Mouse (Mus musculus) Muller cell, postnatal 12 days (primary cell): ENCODE results near the gene Pde1a.

Experiments
- DNase-seq: peaks from one replicate; pipeline ENCODE4 v3.0.0-alpha.2; 2015; ENCODE audit errors: inconsistent ontology term

The Pde1a gene

DNA sequence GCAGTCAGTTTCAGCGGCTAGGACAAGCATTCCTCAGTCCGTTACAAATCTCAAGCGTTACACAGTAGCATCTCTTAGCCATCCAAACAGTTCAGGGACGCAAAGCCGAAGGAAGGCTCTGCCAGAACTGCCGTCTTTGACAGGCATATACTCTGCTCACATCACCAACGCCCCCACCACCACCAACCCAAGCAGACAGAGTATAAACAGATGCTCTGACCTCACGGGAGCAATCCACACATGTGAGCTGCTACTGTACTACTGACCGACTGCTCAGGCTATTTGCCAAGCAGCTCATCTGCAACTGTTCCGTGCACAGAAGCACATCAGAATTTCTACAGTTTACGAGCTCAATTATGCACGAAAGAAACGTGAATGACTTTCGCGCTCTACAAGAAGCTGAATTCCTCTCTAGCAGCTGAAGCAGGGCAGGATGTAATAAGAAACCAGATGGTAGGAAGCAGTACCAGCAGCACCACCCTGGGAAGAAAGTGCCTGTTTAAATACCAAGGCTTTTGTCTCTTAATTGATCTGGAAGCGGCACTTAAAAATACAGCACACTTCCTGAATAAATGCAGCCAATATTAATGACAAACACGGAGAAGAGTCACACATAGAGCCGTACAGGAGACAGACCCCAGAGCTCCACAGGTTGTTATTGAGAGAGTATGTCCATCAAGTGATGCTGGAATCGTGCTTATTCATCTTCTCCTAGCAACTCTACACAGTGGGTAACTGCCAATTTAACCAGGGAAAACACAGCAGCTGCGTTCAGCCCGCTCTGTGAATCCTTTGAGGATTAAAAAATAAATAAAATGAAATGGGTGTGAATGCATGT lies at the start of gene Pde1a:
TSS of gene Pde1a (minus strand) at position 598 of the 838 bp plus-strand sequence.
- peak; percentile 64 for DNase-seq

GRCm38 (mm10) chr2:80178608-80179280 lies 49.5 kb upstream of the Pde1a start:
- no peak for DNase-seq

DNA sequence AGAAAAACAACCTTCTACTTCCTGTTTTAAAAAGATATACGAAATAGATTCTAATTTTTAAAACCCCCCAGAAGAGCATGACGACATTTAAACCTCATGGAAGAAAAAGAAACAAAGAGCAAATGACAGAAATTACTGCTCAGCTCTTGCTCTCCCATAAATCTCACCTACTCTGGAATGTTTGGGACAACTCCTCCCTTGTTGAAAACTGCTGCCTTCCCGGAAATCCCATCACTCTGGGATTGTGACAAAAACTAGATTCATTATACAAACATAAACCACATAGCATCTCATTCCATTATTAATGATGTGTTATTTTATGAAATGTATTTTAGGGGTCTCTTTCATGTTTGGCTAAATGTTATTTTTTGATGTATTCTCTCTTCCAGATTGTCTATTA lies 48.9 kb upstream of the Pde1a start:
- DNase-seq, result no peak

DNA sequence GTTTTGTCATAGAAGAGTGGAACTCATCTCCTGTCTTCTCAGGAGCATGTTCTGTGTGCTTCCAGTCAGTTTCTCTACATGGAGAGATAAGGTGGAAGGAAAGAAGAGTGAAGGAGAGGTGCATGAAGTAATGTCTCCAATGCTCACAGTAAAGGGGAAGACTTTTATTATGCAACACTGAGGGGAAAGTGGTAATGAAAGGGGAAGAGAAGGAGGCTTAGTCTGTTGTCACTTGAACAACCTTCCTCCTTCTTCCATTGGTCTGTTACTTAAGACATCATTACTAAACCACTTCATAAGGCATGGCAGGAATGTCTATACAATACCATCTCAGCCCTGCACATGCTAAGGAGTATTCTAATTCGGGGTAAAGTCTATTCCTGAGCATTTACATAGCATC lies 38.8 kb upstream of the Pde1a start:
- DNase-seq, result no peak

DNA sequence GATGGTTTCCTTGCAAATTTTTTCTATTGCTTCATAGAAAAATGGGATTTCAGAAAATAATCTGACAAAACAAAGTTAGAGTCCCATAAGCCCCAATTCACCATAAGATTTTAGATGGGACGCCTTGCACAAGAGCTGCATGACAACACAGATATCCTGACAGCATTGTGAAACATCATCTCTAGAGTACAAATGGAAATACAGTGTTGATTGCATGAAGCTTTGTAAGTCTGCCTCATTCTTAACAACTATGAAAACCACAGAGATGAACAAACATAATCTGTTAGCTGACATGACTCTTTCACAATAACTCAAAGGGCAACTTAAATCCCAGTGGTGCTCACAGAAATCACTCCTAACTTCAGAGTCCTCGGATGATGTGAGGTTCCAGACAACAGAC lies 29.5 kb upstream of the Pde1a start:
- DNase-seq, result peak; percentile 25

- DNase-seq, result no peak
These were observed 28.9 kb upstream of the Pde1a start for GRCm38 (mm10) chr2:80158196-80158595.

- no peak for DNase-seq
These were observed 20.8 kb upstream of the Pde1a start for GRCm38 (mm10) chr2:80150019-80150418.

GRCm38 (mm10) chr2:80149332-80149731 lies 20.1 kb upstream of the Pde1a start:
- no peak for DNase-seq

- no peak for DNase-seq
These were observed 5.8 kb upstream of the Pde1a start for GRCm38 (mm10) chr2:80135076-80135475.

- no peak for DNase-seq
These were observed 3.4 kb upstream of the Pde1a start for GRCm38 (mm10) chr2:80132677-80133076.

- DNase-seq, result peak; percentile 88
These were observed 2.6 kb downstream of the Pde1a start for GRCm38 (mm10) chr2:80126663-80127062.

GRCm38 (mm10) chr2:80086891-80087290 lies 42.4 kb downstream of the Pde1a start:
- peak; percentile 74 for DNase-seq

DNA sequence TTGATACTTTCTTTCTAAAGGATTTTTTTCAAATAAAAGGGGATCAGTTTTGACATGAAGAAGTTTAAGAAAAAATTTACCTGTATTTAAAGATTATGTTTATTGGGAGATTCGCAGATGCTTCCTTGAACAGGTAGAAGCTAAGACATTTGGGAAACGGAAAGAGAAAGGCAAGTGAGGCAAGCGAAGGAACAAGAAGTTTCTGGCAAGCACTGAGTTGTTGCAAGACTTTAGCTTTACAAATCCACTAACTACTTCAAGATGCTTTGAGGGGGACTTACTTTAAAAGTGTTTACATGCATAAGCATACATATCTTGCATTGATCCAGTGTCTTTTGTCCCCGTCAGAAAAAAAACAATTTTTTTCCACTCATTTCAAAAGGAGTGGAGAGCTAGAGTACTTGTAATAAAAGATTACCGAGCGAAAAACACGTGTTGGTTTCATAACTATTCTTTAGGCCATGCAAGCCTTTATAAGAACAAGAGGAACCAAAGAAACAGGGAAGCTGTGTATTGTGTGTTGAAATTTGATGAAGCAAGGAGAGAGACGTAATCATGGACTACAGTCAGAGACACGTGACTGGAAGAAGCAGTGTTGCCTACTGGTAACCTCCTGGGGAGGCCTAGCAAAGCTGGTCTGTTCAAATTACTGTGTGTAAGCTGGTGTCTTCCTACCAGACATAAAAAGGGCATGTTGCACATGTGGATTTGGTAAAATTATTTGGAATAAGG lies 49.0 kb downstream of the Pde1a start:
- DNase-seq, result no peak

DNA sequence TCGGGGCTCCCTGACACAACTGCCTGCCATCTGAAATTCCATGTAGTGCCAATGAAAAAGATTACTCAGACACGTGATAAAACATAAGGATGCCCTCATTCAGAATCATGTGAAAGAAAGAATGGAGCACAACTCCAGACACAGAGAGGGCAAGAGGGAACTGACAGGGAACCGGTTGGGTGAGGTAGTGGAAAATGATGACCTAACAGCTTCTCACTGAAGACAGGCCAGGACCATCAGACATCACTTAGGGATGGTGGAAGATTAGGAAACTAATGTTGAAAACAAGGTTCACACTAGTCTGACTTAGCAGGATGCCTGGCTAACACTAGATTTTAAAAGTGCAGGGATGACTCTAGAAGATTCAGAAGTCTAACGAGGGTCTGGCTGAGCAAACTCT lies 49.6 kb downstream of the Pde1a start:
- no peak for DNase-seq

- no peak for DNase-seq
These were observed 52.9 kb downstream of the Pde1a start for GRCm38 (mm10) chr2:80076323-80076722.

DNA sequence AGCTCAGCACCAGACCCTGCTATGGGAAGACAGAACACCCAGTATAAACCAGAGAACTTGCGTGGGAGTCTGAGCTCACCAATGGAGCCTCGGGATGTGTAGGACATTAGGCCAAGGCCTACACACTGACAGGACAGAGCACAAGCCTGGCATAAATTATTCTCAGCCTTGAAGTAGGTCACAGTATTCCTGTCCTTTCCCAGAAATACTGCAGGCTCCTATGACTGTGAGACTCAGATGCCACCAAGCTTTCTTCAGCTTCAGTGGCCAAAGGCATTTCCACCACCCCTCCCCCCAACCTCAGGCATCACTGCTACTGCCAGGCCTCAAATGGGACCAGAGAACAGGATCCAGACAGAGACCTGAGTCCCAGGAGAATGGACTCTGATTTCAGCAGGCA lies 54.7 kb downstream of the Pde1a start:
- peak; percentile 85 for DNase-seq

DNA sequence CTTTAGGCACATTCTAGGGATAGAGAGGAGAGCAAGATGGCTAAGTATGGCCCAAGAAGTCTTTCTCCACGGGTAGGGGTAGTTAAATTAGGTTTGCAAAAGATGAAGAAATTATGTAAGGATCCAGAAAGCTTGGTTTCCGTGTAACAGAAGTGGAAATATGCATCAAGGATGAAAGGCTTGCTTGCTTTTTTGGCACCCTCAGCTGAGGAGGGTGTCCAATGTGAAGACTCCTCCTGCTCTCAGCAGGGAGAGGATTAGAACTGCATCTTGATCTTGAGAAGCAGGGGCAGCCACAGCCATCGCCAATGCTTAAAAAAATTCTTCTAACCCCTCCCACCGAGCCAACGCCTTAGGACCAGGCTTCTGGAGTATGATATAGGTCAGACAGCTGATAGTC lies 55.2 kb downstream of the Pde1a start:
- DNase-seq, result no peak

DNA sequence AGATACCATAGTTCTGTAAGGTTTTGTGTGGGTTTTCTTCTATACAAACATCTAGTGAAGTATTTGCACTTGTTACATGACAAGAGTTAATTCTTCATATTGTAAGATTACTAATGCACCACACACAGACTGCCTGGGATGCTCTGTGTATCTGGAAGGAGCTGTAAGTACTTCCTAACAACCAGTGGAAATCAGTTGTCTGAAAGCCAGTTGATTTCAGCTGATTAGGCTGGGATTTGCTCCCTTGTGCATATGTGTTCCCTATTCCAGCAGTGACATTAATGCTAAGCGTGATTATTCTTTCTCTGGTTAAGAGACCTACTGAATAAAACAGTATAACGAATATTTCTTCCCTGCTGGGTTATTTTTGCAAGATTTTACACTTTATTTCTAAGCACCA lies 55.8 kb downstream of the Pde1a start:
- DNase-seq, result no peak

DNA sequence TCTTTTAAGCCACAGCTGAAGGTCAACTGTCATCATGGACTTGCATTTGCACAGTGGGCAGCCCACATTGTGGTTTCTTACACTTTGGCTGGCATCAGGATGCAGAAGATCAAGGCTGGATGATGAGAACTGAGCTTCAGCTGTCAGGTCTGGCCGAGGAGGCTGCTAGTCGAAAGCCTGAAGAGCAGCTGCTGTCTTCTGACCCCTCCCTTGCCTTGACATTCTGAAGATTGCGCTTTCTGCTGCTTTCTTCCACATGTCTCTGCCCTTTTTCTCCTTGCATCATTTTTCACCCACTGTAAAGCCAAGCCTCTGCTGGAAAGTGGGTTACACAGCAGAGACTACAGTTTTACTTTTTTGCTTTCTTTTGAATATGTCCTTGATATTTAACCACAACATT lies 59.5 kb downstream of the Pde1a start:
- DNase-seq, result no peak

GRCm38 (mm10) chr2:80066449-80066848 lies 62.8 kb downstream of the Pde1a start:
- peak; percentile 64 for DNase-seq

DNA sequence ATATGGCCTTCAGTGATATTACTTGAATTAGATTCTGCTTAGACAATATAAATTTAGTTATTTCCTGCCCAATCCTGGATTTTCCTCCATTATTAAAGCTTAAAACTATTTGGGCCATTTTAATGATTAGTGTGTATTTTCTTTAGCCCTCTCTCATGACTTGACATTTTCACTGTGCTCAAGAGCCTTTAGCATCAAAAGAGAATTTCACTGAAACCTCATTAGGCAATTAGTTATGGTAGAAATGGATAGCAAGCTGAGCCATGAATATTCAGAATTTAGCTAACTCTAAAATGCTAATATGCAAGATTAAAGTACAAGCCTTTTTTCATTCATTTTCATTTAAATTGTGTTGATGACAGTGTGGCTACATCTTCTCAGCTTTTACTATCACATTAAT lies 73.2 kb downstream of the Pde1a start:
- DNase-seq, result no peak

DNA sequence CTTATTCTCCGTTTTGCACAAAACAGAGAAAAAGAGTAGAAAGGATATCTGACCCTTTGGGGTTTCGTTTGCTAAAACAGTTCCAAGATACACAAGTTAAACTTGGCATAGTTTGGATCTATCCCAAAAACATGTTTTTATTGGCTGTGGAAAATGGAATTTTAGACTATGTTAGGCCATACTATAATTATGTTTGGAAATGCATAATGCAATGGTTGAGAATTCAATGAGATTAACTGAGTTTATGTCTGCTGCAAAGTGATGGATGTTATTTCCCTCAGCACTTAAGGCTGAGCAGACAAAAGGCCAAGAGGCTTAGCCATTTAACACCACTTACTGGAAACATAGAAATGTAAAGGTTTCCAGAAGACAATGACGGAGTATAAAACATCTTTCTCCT lies 75.2 kb downstream of the Pde1a start:
- DNase-seq, result no peak
